Comparison of ENCODE assay signal across 8 mouse cellular contexts in genomic region chr1:45837736-45838135, GRCm38 (mm10). TPM values are rescaled to one million over a fixed set of nuclear protein-coding genes. Genes with fewer than 3 reads are reported as not detected.
DNase-seq lines count a peak whose midpoint lies in the region; ATAC-seq and TF ChIP-seq lines count a peak whose summit lies in the region.

No protein-coding gene starts in this region.

- TF ChIP-seq CTCF in G1E (IDR thresholded peaks at IDR 0.05; ENCODE audit: low read depth, low read length) = no peak

- intact Hi-C loops in left cerebral cortex, postnatal 25 days (cut with DNase I) = no loop called here

- H3K4me3 ChIP-seq in G1E (ENCODE audit: low read depth, low read length) = no peak overlapping the region

- H3K9me3 ChIP-seq in G1E (replicated peaks) = no peaks in the 10 kb centered on the region

- no peaks in the 10 kb centered on the region for H3K36me3 ChIP-seq in G1E (replicated peaks)

- DNase-seq in G1E (ENCODE audit: low spot score) = peak; percentile 23
- peak; percentile 77 for DNase-seq in adrenal gland, adult 8-10 months
- peak; percentile 7 to 16 for DNase-seq in frontal cortex, postnatal 14 days (ENCODE audit: low spot score in 2 of 2)
- DNase-seq in kidney, adult 11 months = peak; percentile 65
- DNase-seq in left cerebral cortex, postnatal 25 days (ENCODE audit: low spot score in 2 of 2) = peak; percentile 13 to 65
- peak; percentile 8 for DNase-seq in right cerebral cortex, postnatal 14 days
- DNase-seq in thymus, postnatal 36 days = no peak
- DNase-seq in spleen, adult 12 weeks (ENCODE audit: low spot score) = no peak

- H3K27me3 ChIP-seq in G1E (ENCODE audit: insufficient read depth, low read length) = no peaks in the 10 kb centered on the region

- H3K4me1 ChIP-seq in G1E (ENCODE audit: insufficient read depth, low read depth, low read length) = peaks cover 7% of the 10 kb centered on the region

- peak; percentile 43 for ATAC-seq in G1E (ENCODE audit: extremely low read depth, insufficient number of reproducible peaks, low FRiP score, poor library complexity, severe bottlenecking)

RNA-seq across cellular contexts. Expression of gene Wdr75, which starts 42.8 kb away (rescaled TPM):
- total RNA-seq in G1E (2014; fragmentation: Nextera tagmentation) (137 and 162 TPM in 2 replicates), G1E (2017) (136 TPM in 2 replicates)
- polyA plus RNA-seq in G1E (2012) = 6.3 and 12.5 TPM in 2 replicates
- total RNA-seq in adrenal gland, adult 8-10 months (2022) = 10 to 100 TPM; 41.5 to 52.6 (median 46.2) TPM
- total RNA-seq in left cerebral cortex, postnatal 25 days (2021) = 10 to 100 TPM; 39.4 to 39.5 TPM

RNA-seq across cellular contexts. Expression of gene Gm5269, which starts 52.3 kb away (rescaled TPM):
- total RNA-seq in G1E (2014; fragmentation: Nextera tagmentation) = not detected in 2 replicates
- total RNA-seq in G1E (2017) = not detected in 2 replicates
- not detected in 2 replicates for polyA plus RNA-seq in G1E (2012)
- total RNA-seq in adrenal gland, adult 8-10 months (2022) = not detected
- not detected for total RNA-seq in left cerebral cortex, postnatal 25 days (2021)

Comparison
In these comparisons a context has a peak if more than half of its experiments do, and no peak if none do; other contexts are left out.
1. DNase-seq: peak in G1E (single experiment), adrenal gland, adult 8-10 months (single experiment), frontal cortex, postnatal 14 days (2 of 2), kidney, adult 11 months (single experiment), left cerebral cortex, postnatal 25 days (2 of 2) and right cerebral cortex, postnatal 14 days (single experiment); none in thymus, postnatal 36 days (0 of 2) and spleen, adult 12 weeks (single experiment).